Mouse (Mus musculus) neural tube, embryonic 15.5 days (tissue): ENCODE results near the gene Usp6nl. TPM values are rescaled to one million over a fixed set of nuclear protein-coding genes. Genes with fewer than 3 reads are reported as not detected.

ENCODE experiments used
- ATAC-seq: fragments of 200-750 bp; cut with Nextera tagmentation; 2 replicates; pipeline ENCODE4 v1.8.0; 2017; ENCODE audit warnings: mild to moderate bottlenecking, moderate TSS enrichment, moderate library complexity; ENCODE audit not compliant: low FRiP score
- H3K27ac ChIP-seq: fragments of 300-500 bp; sonication (generic); replicated peaks from 2 replicates; pipeline ENCODE4 v1.5.1; 2015; ENCODE audit warnings: mild to moderate bottlenecking, inconsistent platforms
- H3K27me3 ChIP-seq: fragments of 300-500 bp; sonication (generic); replicated peaks from 2 replicates; pipeline ENCODE4 v1.6.1; 2015; ENCODE audit warnings: inconsistent platforms
- H3K36me3 ChIP-seq: fragments of 300-500 bp; sonication (generic); 2 replicates; pipeline ENCODE4 v1.6.1; 2015; ENCODE audit warnings: inconsistent platforms
- H3K4me1 ChIP-seq: fragments of 300-500 bp; sonication (generic); 2 replicates; pipeline ENCODE4 v1.6.1; 2015; ENCODE audit warnings: inconsistent platforms
- H3K4me2 ChIP-seq: fragments of 300-500 bp; sonication (generic); 2 replicates; pipeline ENCODE4 v1.6.1; 2015; ENCODE audit warnings: inconsistent platforms, mild to moderate bottlenecking, moderate library complexity
- H3K4me3 ChIP-seq: fragments of 300-500 bp; sonication (generic); replicated peaks from 2 replicates; pipeline ENCODE4 v1.5.1; 2015; ENCODE audit warnings: mild to moderate bottlenecking, inconsistent platforms
- H3K9ac ChIP-seq: fragments of 300-500 bp; sonication (generic); replicated peaks from 2 replicates; pipeline ENCODE4 v1.6.1; 2015; ENCODE audit warnings: mild to moderate bottlenecking, inconsistent platforms
- H3K9me3 ChIP-seq: fragments of 300-500 bp; sonication (generic); replicated peaks from 2 replicates; pipeline ENCODE4 v1.6.1; 2016; ENCODE audit warnings: inconsistent platforms
- WGBS: fragments of 180-500 bp; shearing (Covaris S2); methylation state at CpG from one replicate; pipeline ENCODE4 v1.1.7; 2015; ENCODE audit warnings: mixed read lengths; 5-methylcytosine and 5-hydroxymethylcytosine counted together
- polyA plus RNA-seq: library from polyadenylated mRNA; unstranded; fragments of >200 nt; fragmentation: Nextera tagmentation; extraction: Ambion mirVana; gene quantifications from 2 replicates; pipeline ENCODE4 v1.2.1, GENCODE M21; 2015

Gene Usp6nl
- polyA plus RNA-seq, 1 experiment from 2014 or later = 6.5 TPM

GRCm38 (mm10) chr2:6436085-6436950 lies 113.9 kb downstream of the Usp6nl start:
- WGBS = 84% methylated on average over 16 of the region's 16 CpGs
- ATAC-seq = peak; percentile 84; the same call in 1 of the 2 replicates
- Histone ChIP-seq H3K4me3 (no peak overlapping the region), H3K27me3 (no peaks in the 10 kb centered on the region), H3K27ac (no peak overlapping the region), H3K36me3 (peaks cover 15% of the 10 kb centered on the region; the same call in 1 of the 2 replicates), H3K4me1 (no peaks in the 10 kb centered on the region), H3K9ac (no peak overlapping the region), H3K9me3 (no peaks in the 10 kb centered on the region), H3K4me2 (no peak overlapping the region)

- 86% methylated on average over 9 of the region's 9 CpGs for WGBS
- peaks cover 14% of the 10 kb centered on the region; the same call in 1 of the 2 replicates for H3K36me3 ChIP-seq
- no peaks in the 10 kb centered on the region for H3K9me3 ChIP-seq
- no peak for ATAC-seq
- no peak overlapping the region for H3K4me2 ChIP-seq
- H3K27me3 ChIP-seq = no peaks in the 10 kb centered on the region
- no peaks in the 10 kb centered on the region for H3K4me1 ChIP-seq
- no peak overlapping the region for H3K4me3 ChIP-seq
- no peak overlapping the region for H3K27ac ChIP-seq
- no peak overlapping the region for H3K9ac ChIP-seq
Observed at GRCm38 (mm10) chr2:6441688-6442087, 119.2 kb downstream of the Usp6nl start.

DNA sequence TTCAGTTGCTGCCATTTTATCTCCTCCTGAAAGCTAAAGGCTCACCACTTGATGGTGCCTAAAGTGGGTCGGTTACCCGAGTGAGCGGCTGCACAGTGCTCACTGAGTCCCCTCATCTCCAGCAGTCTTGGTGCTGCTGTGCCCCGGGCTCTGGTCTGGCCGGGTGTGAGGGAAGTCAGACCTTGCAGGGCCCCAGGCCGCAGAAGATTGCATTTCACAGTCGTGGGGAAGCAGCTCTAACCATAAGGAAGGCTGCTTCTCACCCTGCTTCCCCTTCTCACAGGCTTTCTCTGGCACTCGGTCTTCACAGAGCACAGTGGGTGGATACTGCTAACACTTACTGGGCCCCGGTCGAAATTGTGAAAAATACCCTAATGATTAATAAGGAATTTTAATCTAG lies 119.8 kb downstream of the Usp6nl start:
- Histone ChIP-seq H3K4me1 (no peaks in the 10 kb centered on the region), H3K9me3 (no peaks in the 10 kb centered on the region), H3K27me3 (no peaks in the 10 kb centered on the region), H3K27ac (no peak overlapping the region), H3K9ac (no peak overlapping the region), H3K36me3 (peaks cover 14% of the 10 kb centered on the region; the same call in 1 of the 2 replicates), H3K4me2 (no peak overlapping the region), H3K4me3 (no peak overlapping the region)
- ATAC-seq = no peak
- WGBS = 85% methylated on average over 10 of the region's 10 CpGs

DNA sequence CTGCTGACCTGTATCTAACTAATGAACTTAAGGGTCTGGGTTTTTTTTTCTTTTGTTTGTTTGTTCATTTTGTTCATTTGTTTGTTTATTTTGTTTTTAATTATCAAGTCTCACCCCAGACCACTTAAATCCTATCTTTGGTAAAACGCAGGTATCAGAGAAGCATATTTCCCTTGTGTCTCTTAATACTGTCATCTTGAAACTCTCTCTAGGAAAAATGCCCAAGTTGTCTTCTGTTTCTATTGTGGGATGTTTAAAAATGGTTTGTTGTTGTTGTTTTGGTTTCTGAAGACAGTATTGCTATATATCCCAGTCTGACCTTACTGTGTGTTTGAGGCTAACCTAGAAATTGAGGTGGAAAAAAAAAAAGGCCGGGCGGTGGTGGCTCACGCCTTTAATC lies 121.5 kb downstream of the Usp6nl start:
- H3K27me3 ChIP-seq = no peaks in the 10 kb centered on the region
- H3K4me1 ChIP-seq = no peaks in the 10 kb centered on the region
- H3K4me3 ChIP-seq = no peak overlapping the region
- peaks cover 14% of the 10 kb centered on the region; the same call in 1 of the 2 replicates for H3K36me3 ChIP-seq
- no peak overlapping the region for H3K27ac ChIP-seq
- H3K4me2 ChIP-seq = no peak overlapping the region
- H3K9me3 ChIP-seq = no peaks in the 10 kb centered on the region
- ATAC-seq = no peak
- no peak overlapping the region for H3K9ac ChIP-seq
- WGBS = 94% methylated on average over 4 of the region's 4 CpGs

DNA sequence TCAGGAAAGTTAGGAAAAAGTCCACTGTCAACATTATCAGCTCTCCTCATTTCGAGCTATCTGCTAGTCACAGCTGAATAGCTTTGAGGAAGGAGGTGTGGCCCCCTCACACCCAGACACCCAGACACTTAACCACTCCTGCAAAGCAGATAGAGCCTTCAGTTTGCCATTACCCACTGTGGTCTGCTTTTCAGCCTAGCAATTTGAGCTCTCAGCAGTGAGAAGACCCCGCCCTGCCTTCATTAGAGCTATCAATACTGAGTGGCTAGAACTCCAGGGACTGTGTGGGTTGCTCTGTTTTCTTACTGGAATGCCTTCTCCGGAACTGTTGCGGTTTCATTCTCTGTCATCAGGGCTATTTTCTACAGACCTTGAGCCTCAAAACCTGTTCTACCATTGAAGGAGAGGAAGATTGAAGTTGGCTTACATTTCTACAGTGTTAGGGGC lies 122.3 kb downstream of the Usp6nl start:
- no peak overlapping the region for H3K4me3 ChIP-seq
- H3K36me3 ChIP-seq = peaks cover 14% of the 10 kb centered on the region; the same call in 1 of the 2 replicates
- H3K4me1 ChIP-seq = peaks cover 2% of the 10 kb centered on the region; the same call in 1 of the 2 replicates
- H3K9me3 ChIP-seq = no peaks in the 10 kb centered on the region
- ATAC-seq = no peak
- H3K27ac ChIP-seq = no peak overlapping the region
- no peaks in the 10 kb centered on the region for H3K27me3 ChIP-seq
- no peak overlapping the region for H3K9ac ChIP-seq
- 66% methylated on average over 4 of the region's 4 CpGs for WGBS
- no peak overlapping the region for H3K4me2 ChIP-seq

- H3K4me2 ChIP-seq = no peak overlapping the region
- peaks cover 7% of the 10 kb centered on the region; the same call in 1 of the 2 replicates for H3K36me3 ChIP-seq
- H3K9me3 ChIP-seq = no peaks in the 10 kb centered on the region
- H3K4me3 ChIP-seq = no peak overlapping the region
- H3K9ac ChIP-seq = no peak overlapping the region
- H3K27ac ChIP-seq = no peak overlapping the region
- WGBS = 68% methylated on average over 4 of the region's 4 CpGs
- H3K4me1 ChIP-seq = peaks cover 10% of the 10 kb centered on the region
- ATAC-seq = no peak
- H3K27me3 ChIP-seq = no peaks in the 10 kb centered on the region
Observed at GRCm38 (mm10) chr2:6445858-6446257, 123.4 kb downstream of the Usp6nl start.

DNA sequence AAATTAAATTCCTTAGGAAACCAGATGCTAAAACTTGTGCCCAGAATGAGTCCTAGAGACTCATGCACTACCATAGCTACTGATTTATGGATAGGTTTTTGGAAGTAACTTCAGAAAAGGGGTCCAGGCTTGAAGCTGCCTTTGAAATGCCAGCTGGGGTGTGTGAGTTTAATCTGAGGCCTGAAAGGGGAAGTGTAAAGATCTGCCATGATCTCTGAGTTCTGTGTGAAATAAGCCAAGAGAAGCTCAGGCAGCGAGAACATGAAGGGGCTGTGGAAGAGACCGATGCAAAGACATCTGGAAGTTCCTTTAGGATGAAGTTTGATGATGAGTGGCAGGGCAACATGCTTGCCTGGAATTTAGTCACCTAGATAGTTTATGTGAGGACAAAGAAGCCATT lies 126.4 kb downstream of the Usp6nl start:
- 97% methylated on average over 2 of the region's 2 CpGs for WGBS
- no peaks in the 10 kb centered on the region for H3K27me3 ChIP-seq
- no peak for ATAC-seq

DNA sequence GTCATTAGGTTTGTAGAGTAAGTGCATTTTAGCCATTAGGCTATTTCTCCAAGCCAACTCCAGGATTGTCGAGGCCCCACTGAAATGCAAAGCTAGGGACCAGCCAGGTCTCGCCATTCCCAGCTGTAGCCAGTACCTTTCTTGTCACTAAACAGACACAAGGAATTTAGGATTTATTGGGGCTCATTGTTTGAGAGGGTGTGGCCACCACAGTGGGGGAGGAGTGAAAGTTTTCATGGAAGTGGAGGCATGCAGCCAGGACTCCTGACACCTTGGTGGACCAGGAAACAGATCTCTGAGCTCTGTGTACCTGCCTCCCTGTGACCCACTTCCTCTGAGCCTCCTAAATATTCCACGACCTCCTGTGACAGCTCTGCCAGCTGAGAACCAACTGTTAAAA lies 127.2 kb downstream of the Usp6nl start:
- peaks cover 12% of the 10 kb centered on the region for H3K4me1 ChIP-seq
- no peak for ATAC-seq
- WGBS = 27% methylated on average over 3 of the region's 3 CpGs
- no peak overlapping the region for H3K4me3 ChIP-seq
- no peaks in the 10 kb centered on the region for H3K9me3 ChIP-seq
- H3K9ac ChIP-seq = no peak overlapping the region
- H3K27me3 ChIP-seq = no peaks in the 10 kb centered on the region
- H3K4me2 ChIP-seq = no peak overlapping the region
- H3K36me3 ChIP-seq = no peaks in the 10 kb centered on the region
- H3K27ac ChIP-seq = no peak overlapping the region

More for the DNA sequence above, 126.4 kb downstream of the Usp6nl start:
- Histone ChIP-seq H3K27ac (no peak overlapping the region), H3K4me1 (peaks cover 12% of the 10 kb centered on the region), H3K4me2 (no peak overlapping the region), H3K9ac (no peak overlapping the region), H3K36me3 (no peaks in the 10 kb centered on the region), H3K9me3 (no peaks in the 10 kb centered on the region), H3K4me3 (no peak overlapping the region)

DNA sequence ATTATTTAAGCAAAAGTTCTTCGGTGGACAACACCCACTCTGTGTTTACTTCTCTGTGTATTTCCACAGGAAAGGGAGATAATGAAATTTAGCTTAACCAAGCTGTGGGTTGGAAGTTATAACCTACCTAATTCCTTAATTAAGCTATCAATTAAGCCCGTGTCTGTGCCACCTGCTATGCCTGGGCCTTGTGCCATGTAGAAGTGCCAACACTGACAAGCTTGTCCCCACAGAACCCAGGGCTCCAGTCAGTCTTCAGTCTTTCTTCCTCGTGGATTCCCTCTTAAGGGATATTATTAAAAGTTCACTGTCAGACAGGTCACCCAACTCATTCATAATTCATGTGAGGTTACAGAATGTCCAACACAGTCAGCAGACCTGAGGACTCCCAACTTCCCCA lies 128.1 kb downstream of the Usp6nl start:
- Histone ChIP-seq H3K9ac (no peak overlapping the region), H3K9me3 (no peaks in the 10 kb centered on the region), H3K36me3 (no peaks in the 10 kb centered on the region), H3K4me3 (no peak overlapping the region), H3K4me1 (peaks cover 16% of the 10 kb centered on the region), H3K4me2 (no peak overlapping the region), H3K27ac (no peak overlapping the region), H3K27me3 (no peaks in the 10 kb centered on the region)
- 52% methylated on average over 3 of the region's 3 CpGs for WGBS
- peak; percentile 51; the same call in 1 of the 2 replicates for ATAC-seq

- H3K27ac ChIP-seq = no peak overlapping the region
- H3K27me3 ChIP-seq = no peaks in the 10 kb centered on the region
- no peak overlapping the region for H3K4me2 ChIP-seq
- no peaks in the 10 kb centered on the region for H3K9me3 ChIP-seq
- WGBS = 69% methylated on average over 7 of the region's 7 CpGs
- no peak overlapping the region for H3K4me3 ChIP-seq
- peaks cover 25% of the 10 kb centered on the region for H3K4me1 ChIP-seq
- no peak overlapping the region for H3K9ac ChIP-seq
- no peak for ATAC-seq
- no peaks in the 10 kb centered on the region for H3K36me3 ChIP-seq
Observed at GRCm38 (mm10) chr2:6454941-6455516, 132.6 kb downstream of the Usp6nl start.

GRCm38 (mm10) chr2:6459282-6460047 lies 137.0 kb downstream of the Usp6nl start:
- H3K4me1 ChIP-seq = peaks cover 19% of the 10 kb centered on the region
- no peaks in the 10 kb centered on the region for H3K9me3 ChIP-seq
- no peak overlapping the region for H3K4me3 ChIP-seq
- H3K4me2 ChIP-seq = no peak overlapping the region
- H3K27ac ChIP-seq = peak overlapping the region; percentile 48
- ATAC-seq = peak; percentile 63
- H3K36me3 ChIP-seq = no peaks in the 10 kb centered on the region
- H3K27me3 ChIP-seq = no peaks in the 10 kb centered on the region
- H3K9ac ChIP-seq = no peak overlapping the region
- 27% methylated on average over 13 of the region's 13 CpGs for WGBS
